ENCODE assay signal across 13 mouse cellular contexts in genomic region chr1:106552856-106553255, GRCm38 (mm10).
A peak's percentile ranks its signal among the peaks of the same experiment; 100 is the strongest.
DNase-seq lines count a peak whose midpoint lies in the region; ATAC-seq and TF ChIP-seq lines count a peak whose summit lies in the region.
"Had no signal": no experiment of that assay in that cellular context is flagged by ENCODE, and none has a peak within 500 bp of the region (broad histone marks: within the 10 kb centered on the region; RNA-seq: fewer than 3 reads in every experiment).

No protein-coding gene starts in this region.

- ATAC-seq in kidney, embryonic 16.5 days (ENCODE audit: low FRiP score, low TSS enrichment): peak; percentile 50
- ATAC-seq in cerebellum, adult (ENCODE audit: insufficient number of reproducible peaks, low FRiP score, low TSS enrichment): no peak
- ATAC-seq: liver, postnatal 0 days had no signal

- H3K9me3 ChIP-seq in kidney, embryonic 16.5 days (ENCODE audit: low read length): no peaks in the 10 kb centered on the region

- no peak overlapping the region for H3K9ac ChIP-seq in kidney, embryonic 16.5 days (replicated peaks; ENCODE audit: low read length)
- H3K9ac ChIP-seq: hindbrain, embryonic 14.5 days; liver, postnatal 0 days had no signal

- H3K27ac ChIP-seq in kidney, embryonic 16.5 days (ENCODE audit: low read length): no peak overlapping the region
- H3K27ac ChIP-seq: hindbrain, embryonic 14.5 days; layer of hippocampus, adult 2 months had no signal

- DNase-seq in kidney, postnatal 10 days: no peak
- DNase-seq in B cell, adult 2 months: peak; percentile 65 to 70
- peak; percentile 49 for DNase-seq in brain, embryonic 14.5 days (ENCODE audit: low read depth)
- peak; percentile 18 for DNase-seq in lung, postnatal 25 days (ENCODE audit: low spot score)
- no peak for DNase-seq in thymus, adult 18-20 months
- no peak for DNase-seq in right cerebral cortex, postnatal 36 days (ENCODE audit: low spot score in 2 of 2)
- DNase-seq: cerebellum, postnatal 36 days; liver, postnatal 0 days; retina, postnatal 1 day had no signal

- H3K4me2 ChIP-seq in kidney, embryonic 16.5 days (replicated peaks; ENCODE audit: low read depth, low read length): no peak overlapping the region
- H3K4me2 ChIP-seq: hindbrain, embryonic 14.5 days had no signal

- H3K36me3 ChIP-seq in kidney, embryonic 16.5 days (ENCODE audit: insufficient read depth, low read length): no peaks in the 10 kb centered on the region

- WGBS in kidney, embryonic 16.5 days: 56% methylated on average over 7 of the region's 7 CpGs

- TF ChIP-seq CTCF in brain, embryonic 14.5 days (IDR thresholded peaks at IDR 0.05; ENCODE audit: borderline replicate concordance, extremely low read depth, insufficient read depth, insufficient read length): no peak

- no peaks in the 10 kb centered on the region for H3K27me3 ChIP-seq in kidney, embryonic 16.5 days (ENCODE audit: insufficient read depth, low read length)

- no peak overlapping the region for H3K4me3 ChIP-seq in kidney, embryonic 16.5 days (ENCODE audit: low read length)
- H3K4me3 ChIP-seq: layer of hippocampus, adult 2 months had no signal

- peaks cover 38% of the 10 kb centered on the region for H3K4me1 ChIP-seq in kidney, embryonic 16.5 days (ENCODE audit: insufficient read depth, low read length)

- no peak for TF ChIP-seq POLR2A in brain, embryonic 14.5 days (IDR thresholded peaks at IDR 0.05; ENCODE audit: borderline replicate concordance, extremely low read depth, insufficient read depth, insufficient read length, poor library complexity, severe bottlenecking)

Comparison
In these comparisons a context has a peak if more than half of its experiments do, and no peak if none do; other contexts are left out.
1. DNase-seq: peak in B cell, adult 2 months (2 of 2), brain, embryonic 14.5 days (single experiment) and lung, postnatal 25 days (single experiment); none in kidney, postnatal 10 days (single experiment), thymus, adult 18-20 months (0 of 2) and right cerebral cortex, postnatal 36 days (0 of 2).